Mouse (Mus musculus) MEL (cell line): Measurements from ENCODE around the gene Erbb4.

Experiments
- CTCF ChIP-seq, 3 experiments: IDR thresholded peaks in 2 of 3; conservative IDR thresholded peaks in 1 of 3; 2 replicates each; pipeline ENCODE4 v1.5.1; 2011 to 2012; ENCODE audit warnings: low read length in 3 of 3, low read depth in 2 of 3, mild to moderate bottlenecking in 2 of 3, improper control_type of control experiment in 1 of 3, inconsistent platforms in 1 of 3, mixed read lengths in 1 of 3, moderate library complexity in 1 of 3; ENCODE audit not compliant: control insufficient read depth in 1 of 3, insufficient read depth in 1 of 3, poor library complexity in 1 of 3, severe bottlenecking in 1 of 3
- MAZ ChIP-seq: IDR thresholded peaks from 2 replicates; pipeline ENCODE4 v1.6.1; 2012; ENCODE audit warnings: low read depth, mild to moderate bottlenecking, inconsistent platforms, low read length, improper control_type of control experiment

DNA sequence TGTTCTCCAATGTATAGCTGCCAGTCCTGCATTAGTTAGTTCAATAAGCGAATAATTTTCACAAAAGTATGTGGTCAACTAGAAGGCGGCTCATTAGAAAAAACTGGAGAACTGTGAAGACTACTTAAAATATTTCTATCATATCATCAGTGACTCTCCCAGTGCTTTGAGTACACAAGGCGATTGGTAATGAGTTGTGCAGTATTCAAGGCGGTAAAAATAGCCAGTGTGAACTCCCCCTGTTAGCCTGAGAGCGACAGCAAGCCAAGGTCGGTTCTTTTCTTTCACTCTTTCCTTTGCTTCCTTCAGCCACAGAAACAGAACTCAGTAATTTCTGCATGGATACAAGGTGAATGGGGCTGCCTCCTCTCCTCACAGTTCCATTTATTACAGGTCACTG is 22.1 kb downstream of the Erbb4 start:
- TF ChIP-seq CTCF (IDR thresholded peaks at IDR 0.05 in 2 of 3, conservative IDR thresholded peaks at IDR 0.05 in 1 of 3; ENCODE audit: control insufficient read depth in 1 of 3, insufficient read depth in 1 of 3, low read depth in 2 of 3, low read length in 3 of 3, poor library complexity in 1 of 3, severe bottlenecking in 1 of 3) (no peak), MAZ (no peak)
